Mouse (Mus musculus) lung, embryonic 14.5 days (tissue): ENCODE data around the gene Rnf212. TPM values are rescaled to one million over a fixed set of nuclear protein-coding genes. Genes with fewer than 3 reads are reported as not detected.

Source experiments
- ATAC-seq: fragments of 200-750 bp; cut with Nextera tagmentation; 2 replicates; pipeline ENCODE4 v1.8.0; 2017; ENCODE audit warnings: mild to moderate bottlenecking, moderate TSS enrichment, moderate library complexity; ENCODE audit not compliant: insufficient read depth
- DNase-seq: peaks from one replicate; pipeline ENCODE4 v3.0.0-alpha.2; 2015
- H3K27ac ChIP-seq: fragments of 300-500 bp; sonication (generic); 2 replicates; pipeline ENCODE4 v1.5.1; 2014; ENCODE audit warnings: low read depth, mild to moderate bottlenecking, moderate library complexity
- H3K27me3 ChIP-seq: fragments of 300-500 bp; sonication (generic); 2 replicates; pipeline ENCODE4 v1.6.1; 2014; ENCODE audit warnings: low read length, control low read depth; ENCODE audit not compliant: insufficient read depth
- H3K36me3 ChIP-seq: fragments of 300-500 bp; sonication (generic); 2 replicates; pipeline ENCODE4 v1.6.1; 2014; ENCODE audit warnings: control low read depth; ENCODE audit not compliant: insufficient read depth
- H3K4me1 ChIP-seq: fragments of 300-500 bp; sonication (generic); 2 replicates; pipeline ENCODE4 v1.6.1; 2014; ENCODE audit warnings: antibody characterized with exemption, control low read depth; ENCODE audit not compliant: insufficient read depth
- H3K4me2 ChIP-seq: fragments of 300-500 bp; sonication (generic); 2 replicates; pipeline ENCODE4 v1.6.1; 2014; ENCODE audit warnings: mild to moderate bottlenecking
- H3K4me3 ChIP-seq: fragments of 300-500 bp; sonication (generic); 2 replicates; pipeline ENCODE4 v1.5.1; 2014; ENCODE audit warnings: low read depth, low read length
- H3K9ac ChIP-seq: fragments of 300-500 bp; sonication (generic); 2 replicates; pipeline ENCODE4 v1.6.1; 2014
- H3K9me3 ChIP-seq: fragments of 300-500 bp; sonication (generic); 2 replicates; pipeline ENCODE4 v1.6.1; 2016; ENCODE audit warnings: low read depth, low read length, control low read depth
- CTCF ChIP-seq: IDR thresholded peaks from 2 replicates; pipeline ENCODE4 v1.5.1; 2016; ENCODE audit warnings: antibody characterized with exemption, low read depth
- WGBS: fragments of 180-500 bp; shearing (Covaris S2); extraction: QIAGEN DNeasy Blood & Tissue Kit; methylation state at CpG from one replicate; pipeline ENCODE4 v1.1.7; 2014; 5-methylcytosine and 5-hydroxymethylcytosine counted together
- polyA plus RNA-seq: library from polyadenylated mRNA; unstranded; fragments of >200 nt; fragmentation: Nextera tagmentation; extraction: Ambion mirVana; gene quantifications from 2 replicates; pipeline ENCODE4 v1.2.1, GENCODE M21; 2014

Rnf212 gene
- polyA plus RNA-seq, 1 experiment from 2014 or later: not detected

GRCm38 (mm10) chr5:108713691-108714090, 61.1 kb downstream of the Rnf212 start:
- TF ChIP-seq CTCF: no peak
- Histone ChIP-seq H3K4me3 (no peak overlapping the region), H3K9ac (no peak overlapping the region), H3K27me3 (no peaks in the 10 kb centered on the region), H3K4me1 (no peaks in the 10 kb centered on the region), H3K27ac (peak overlapping the region; percentile 16; the same call in 1 of the 2 replicates), H3K9me3 (no peaks in the 10 kb centered on the region), H3K36me3 (no peaks in the 10 kb centered on the region), H3K4me2 (no peak overlapping the region)
- DNase-seq: no peak
- no peak for ATAC-seq

GRCm38 (mm10) chr5:108713096-108713495, 61.7 kb downstream of the Rnf212 start:
- ATAC-seq (no peak), DNase-seq (no peak)
- no peak overlapping the region for H3K27ac ChIP-seq
- H3K9ac ChIP-seq: no peak overlapping the region
- no peaks in the 10 kb centered on the region for H3K36me3 ChIP-seq
- H3K4me2 ChIP-seq: no peak overlapping the region
- no peak overlapping the region for H3K4me3 ChIP-seq
- 77% methylated on average over 2 of the region's 2 CpGs for WGBS
- no peaks in the 10 kb centered on the region for H3K9me3 ChIP-seq
- no peak for TF ChIP-seq CTCF
- H3K27me3 ChIP-seq: no peaks in the 10 kb centered on the region
- no peaks in the 10 kb centered on the region for H3K4me1 ChIP-seq

- ATAC-seq (no peak), DNase-seq (no peak)
- Histone ChIP-seq H3K9me3 (no peaks in the 10 kb centered on the region), H3K27ac (no peak overlapping the region), H3K4me2 (no peak overlapping the region), H3K36me3 (peaks cover 6% of the 10 kb centered on the region), H3K4me1 (no peaks in the 10 kb centered on the region), H3K4me3 (no peak overlapping the region), H3K9ac (no peak overlapping the region), H3K27me3 (no peaks in the 10 kb centered on the region)
- WGBS: 76% methylated on average over 6 of the region's 6 CpGs
- TF ChIP-seq CTCF: no peak
These were observed 62.8 kb downstream of the Rnf212 start for GRCm38 (mm10) chr5:108711968-108712367.

DNA sequence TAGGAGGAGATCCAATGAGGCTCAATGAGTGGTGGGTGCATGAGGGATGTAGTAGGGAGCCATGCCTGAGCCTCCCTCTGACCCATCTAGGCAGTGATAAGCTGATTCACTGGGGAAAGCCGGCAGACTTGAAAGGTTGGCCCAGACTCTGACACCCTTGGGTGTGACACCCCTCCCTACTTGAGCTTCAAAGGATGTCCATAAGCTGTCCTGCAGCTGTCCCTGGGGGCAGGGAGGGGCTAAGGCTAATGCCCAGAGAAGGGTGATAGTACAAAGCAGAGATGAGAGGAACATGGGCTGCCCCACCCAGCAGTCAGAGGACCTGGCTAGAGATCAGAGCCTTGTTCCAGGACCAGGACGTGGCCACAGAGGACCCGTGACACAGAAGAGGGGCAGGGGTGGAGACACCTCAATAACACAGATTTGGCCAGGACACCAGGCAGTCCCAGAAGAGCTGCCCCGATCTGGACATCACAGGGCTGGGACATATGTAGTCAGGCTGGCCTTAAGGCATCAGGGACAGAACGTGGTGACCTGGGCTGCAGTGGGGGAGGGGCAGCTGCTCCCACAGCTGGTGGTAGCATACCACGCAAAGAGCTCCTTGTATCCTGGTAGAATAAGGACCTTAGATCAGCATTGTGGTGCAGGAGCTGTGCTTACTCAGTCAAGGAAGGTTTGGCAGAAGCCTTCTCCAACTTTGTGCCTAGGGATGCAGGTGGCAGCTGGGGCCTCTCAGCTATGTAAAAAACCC, 65.6 kb downstream of the Rnf212 start:
- no peak for TF ChIP-seq CTCF
- H3K4me3 ChIP-seq: no peak overlapping the region
- DNase-seq (no peak), ATAC-seq (peak; percentile 18; the same call in 1 of the 2 replicates)
- WGBS: 48% methylated on average over 6 of the region's 6 CpGs
- H3K9ac ChIP-seq: no peak overlapping the region
- H3K27ac ChIP-seq: no peak overlapping the region
- H3K4me2 ChIP-seq: no peak overlapping the region
- no peaks in the 10 kb centered on the region for H3K9me3 ChIP-seq
- H3K27me3 ChIP-seq: no peaks in the 10 kb centered on the region
- H3K36me3 ChIP-seq: peaks cover 31% of the 10 kb centered on the region
- H3K4me1 ChIP-seq: no peaks in the 10 kb centered on the region

GRCm38 (mm10) chr5:108708419-108708818, 66.4 kb downstream of the Rnf212 start:
- no peak for ATAC-seq
- no peak overlapping the region for H3K9ac ChIP-seq
- DNase-seq: no peak

GRCm38 (mm10) chr5:108707758-108708157, 67.0 kb downstream of the Rnf212 start:
- 77% methylated on average over 2 of the region's 2 CpGs for WGBS
- H3K4me3 ChIP-seq: no peak overlapping the region
- no peak for TF ChIP-seq CTCF
- ATAC-seq (no peak), DNase-seq (no peak)
- H3K36me3 ChIP-seq: peaks cover 38% of the 10 kb centered on the region
- no peak overlapping the region for H3K4me2 ChIP-seq
- H3K9ac ChIP-seq: no peak overlapping the region
- H3K27ac ChIP-seq: no peak overlapping the region
- no peaks in the 10 kb centered on the region for H3K9me3 ChIP-seq
- no peaks in the 10 kb centered on the region for H3K27me3 ChIP-seq
- H3K4me1 ChIP-seq: no peaks in the 10 kb centered on the region

More at GRCm38 (mm10) chr5:108708419-108708818, 66.4 kb downstream of the Rnf212 start:
- Histone ChIP-seq H3K27me3 (no peaks in the 10 kb centered on the region), H3K4me3 (no peak overlapping the region), H3K4me2 (no peak overlapping the region), H3K36me3 (peaks cover 32% of the 10 kb centered on the region), H3K9me3 (no peaks in the 10 kb centered on the region), H3K4me1 (no peaks in the 10 kb centered on the region), H3K27ac (no peak overlapping the region)
- TF ChIP-seq CTCF: no peak
- WGBS: 88% methylated on average over 1 of the region's 1 CpGs

- Histone ChIP-seq H3K9me3 (no peaks in the 10 kb centered on the region), H3K27me3 (no peaks in the 10 kb centered on the region), H3K4me2 (no peak overlapping the region), H3K36me3 (peaks cover 38% of the 10 kb centered on the region), H3K27ac (no peak overlapping the region), H3K9ac (no peak overlapping the region; the same call in 1 of the 2 replicates), H3K4me1 (peaks cover 5% of the 10 kb centered on the region; the same call in 1 of the 2 replicates), H3K4me3 (no peak overlapping the region)
- WGBS: 67% methylated on average over 12 of the region's 12 CpGs
- DNase-seq (peak; percentile 40), ATAC-seq (peak; percentile 21)
- no peak for TF ChIP-seq CTCF
These were observed 70.8 kb downstream of the Rnf212 start for GRCm38 (mm10) chr5:108703754-108704626.
